Mouse (Mus musculus): ENCODE results near the gene Kantr. TPM values are rescaled to one million over a fixed set of nuclear protein-coding genes. Genes with fewer than 3 reads are reported as not detected.

Gene Kantr
- total RNA-seq (2014; rRNA removed) (17.2 and 25.3 TPM in 2 replicates), polyA plus RNA-seq (2015; fragmentation: Nextera tagmentation; extraction: Ambion mirVana) (34.1 and 35.3 TPM in 2 replicates)

DNA sequence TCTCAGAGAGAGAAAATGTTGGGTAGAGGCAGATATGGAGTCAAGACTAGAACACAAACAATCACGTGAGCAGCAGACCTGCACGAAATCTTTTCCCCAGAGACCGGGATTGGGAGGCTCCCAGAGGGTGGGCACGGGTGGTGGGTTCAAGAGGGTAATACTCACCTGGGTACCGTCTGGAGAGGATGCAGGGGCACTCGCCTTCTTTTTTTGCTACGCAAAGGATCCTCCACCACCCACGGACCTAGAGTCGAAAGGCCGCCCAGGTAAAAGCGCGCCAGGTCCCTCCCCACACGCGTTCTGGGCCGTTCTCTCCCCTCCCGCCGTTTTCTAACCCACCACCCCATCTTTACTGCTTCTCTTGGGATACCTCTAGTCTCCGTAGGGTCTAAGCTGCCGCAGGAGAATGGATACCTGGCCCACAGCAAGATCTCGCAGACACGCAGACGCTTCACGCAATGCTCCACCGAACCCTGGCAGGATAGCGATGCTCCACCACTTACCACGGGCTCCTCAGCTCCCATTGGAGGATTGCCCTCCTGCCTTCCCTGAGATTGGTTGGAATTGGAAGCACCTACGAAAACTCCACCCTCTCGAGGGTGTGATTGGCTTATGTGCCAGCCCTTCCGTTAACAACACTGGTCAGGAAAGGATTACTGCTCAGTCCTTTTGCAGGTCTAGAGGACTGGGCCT is at the start of gene Kantr:
Gene Kantr, minus strand, starts transcription at position 500 of the 693 bp plus-strand sequence.
- H3K27ac ChIP-seq (ENCODE audit: low read depth, low read length): peak within 1 kb of the TSS; percentile 74
- no peaks in the 10 kb centered on the region for H3K9me3 ChIP-seq (ENCODE audit: low read length)
- TF ChIP-seq CTCF (IDR thresholded peaks at IDR 0.05): no peak
- H3K4me1 ChIP-seq (ENCODE audit: insufficient read depth, low read length): no peaks in the 10 kb centered on the region; the same call in 1 of the 2 replicates
- H3K4me2 ChIP-seq (ENCODE audit: low read depth, low read length, poor library complexity, severe bottlenecking): peak within 1 kb of the TSS; percentile 51
- H3K4me3 ChIP-seq (ENCODE audit: low read depth, low read length): peak within 1 kb of the TSS; percentile 49
- H3K27me3 ChIP-seq (ENCODE audit: insufficient read depth, low read length): peaks cover 17% of the 10 kb centered on the region; the same call in 1 of the 2 replicates
- DNase-seq (ENCODE audit: low spot score): peak; percentile 92
- no peaks in the 10 kb centered on the region for H3K36me3 ChIP-seq (ENCODE audit: insufficient read depth, low read length)
- ATAC-seq (ENCODE audit: low FRiP score): peak; percentile 99
- 19% methylated on average over 29 of the region's 29 CpGs for WGBS
- peak within 1 kb of the TSS; percentile 69 for H3K9ac ChIP-seq (replicated peaks; ENCODE audit: low read length, poor library complexity, severe bottlenecking)

DNA sequence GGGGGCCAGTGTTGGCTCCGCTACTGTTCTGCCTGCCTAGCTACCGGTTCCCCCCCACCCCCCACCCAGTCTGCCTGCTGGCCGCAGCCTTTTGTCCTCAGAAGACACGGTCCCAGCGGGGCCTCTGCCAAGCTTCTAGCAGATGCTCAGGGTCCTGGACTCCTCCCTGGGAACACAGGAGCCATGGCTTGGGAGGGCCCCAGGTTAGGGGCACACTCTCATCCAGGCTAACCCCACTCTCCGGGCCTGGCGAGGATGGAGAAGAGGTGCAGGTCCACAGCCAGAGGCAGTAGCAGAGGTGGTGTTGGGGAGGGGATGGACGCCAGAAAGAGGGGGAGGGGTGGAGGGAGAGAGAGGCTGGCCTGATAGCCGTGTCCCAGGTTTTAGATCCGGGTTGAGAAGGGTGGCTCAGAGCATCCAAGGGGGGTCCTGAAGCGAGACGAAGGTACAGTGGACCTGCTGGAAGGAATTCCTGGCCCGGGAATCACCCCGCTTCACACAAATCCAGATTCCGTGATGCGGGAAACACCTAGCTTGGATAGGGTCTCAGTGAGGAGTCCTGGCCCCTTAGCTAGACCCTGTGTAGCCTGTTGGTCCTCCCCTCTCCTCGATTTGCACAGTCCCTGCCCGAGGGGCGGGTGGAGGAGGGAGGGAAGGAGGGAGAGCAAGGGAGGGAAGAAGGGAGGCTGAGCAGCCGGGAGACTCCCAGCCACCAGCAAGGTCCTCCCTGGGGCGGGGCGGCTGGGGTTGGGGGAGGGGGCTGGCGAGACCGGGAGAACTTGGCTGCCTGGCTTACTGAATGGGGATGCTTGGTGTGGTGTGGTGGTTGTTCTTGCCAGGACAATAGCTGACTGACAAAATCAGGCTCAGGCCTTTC is 41.3 kb upstream of the Kantr start, which contains the start of gene Gpr173:
Gene Gpr173, minus strand, starts transcription at position 308 of the 877 bp plus-strand sequence.
- Histone ChIP-seq H3K9me3 (ENCODE audit: low read length) (no peaks in the 10 kb centered on the region), H3K4me3 (ENCODE audit: low read depth, low read length) (peak within 1 kb of the TSS; percentile 56), H3K27ac (ENCODE audit: low read depth, low read length) (peak within 1 kb of the TSS; percentile 84), H3K4me2 (ENCODE audit: low read depth, low read length, poor library complexity, severe bottlenecking) (peak within 1 kb of the TSS; percentile 57), H3K27me3 (ENCODE audit: insufficient read depth, low read length) (peaks cover 15% of the 10 kb centered on the region; the same call in 1 of the 2 replicates), H3K36me3 (ENCODE audit: insufficient read depth, low read length) (no peaks in the 10 kb centered on the region), H3K4me1 (ENCODE audit: insufficient read depth, low read length) (no peaks in the 10 kb centered on the region; the same call in 1 of the 2 replicates), H3K9ac (replicated peaks; ENCODE audit: low read length, poor library complexity, severe bottlenecking) (peak within 1 kb of the TSS; percentile 68)
- TF ChIP-seq CTCF (IDR thresholded peaks at IDR 0.05): no peak
- peak; percentile 72 for DNase-seq (ENCODE audit: low spot score)
- peak; percentile 95 for ATAC-seq (ENCODE audit: low FRiP score)
- WGBS: 22% methylated on average over 20 of the region's 24 CpGs

DNA sequence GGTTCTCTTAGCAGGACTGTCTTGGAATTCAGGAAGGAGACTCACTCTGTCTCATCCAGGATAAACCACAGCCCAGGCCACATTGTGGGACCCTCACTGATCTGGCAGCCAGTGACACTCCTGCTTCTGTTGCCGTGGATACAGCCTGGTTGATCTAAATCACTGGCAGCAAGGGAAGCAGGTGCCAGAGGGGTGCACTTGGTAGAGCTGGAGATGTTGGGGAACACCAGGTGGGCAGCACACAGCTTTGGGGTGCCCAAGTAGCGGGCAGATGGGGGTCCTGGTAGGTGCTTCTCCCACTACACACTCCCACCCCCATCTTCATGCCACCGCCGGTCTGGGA is 40.7 kb upstream of the Kantr start:
- WGBS: 27% methylated on average over 2 of the region's 4 CpGs
- Histone ChIP-seq H3K4me3 (ENCODE audit: low read depth, low read length) (peak overlapping the region; percentile 56), H3K4me2 (ENCODE audit: low read depth, low read length, poor library complexity, severe bottlenecking) (peak overlapping the region; percentile 57), H3K36me3 (ENCODE audit: insufficient read depth, low read length) (no peaks in the 10 kb centered on the region), H3K27me3 (ENCODE audit: insufficient read depth, low read length) (peaks cover 15% of the 10 kb centered on the region; the same call in 1 of the 2 replicates), H3K4me1 (ENCODE audit: insufficient read depth, low read length) (no peaks in the 10 kb centered on the region; the same call in 1 of the 2 replicates), H3K9ac (replicated peaks; ENCODE audit: low read length, poor library complexity, severe bottlenecking) (peak overlapping the region; percentile 68), H3K27ac (ENCODE audit: low read depth, low read length) (peak overlapping the region; percentile 84), H3K9me3 (ENCODE audit: low read length) (no peaks in the 10 kb centered on the region)
- ATAC-seq (ENCODE audit: low FRiP score): peak; percentile 57
- TF ChIP-seq CTCF (IDR thresholded peaks at IDR 0.05): no peak
- peak; percentile 16 for DNase-seq (ENCODE audit: low spot score)

DNA sequence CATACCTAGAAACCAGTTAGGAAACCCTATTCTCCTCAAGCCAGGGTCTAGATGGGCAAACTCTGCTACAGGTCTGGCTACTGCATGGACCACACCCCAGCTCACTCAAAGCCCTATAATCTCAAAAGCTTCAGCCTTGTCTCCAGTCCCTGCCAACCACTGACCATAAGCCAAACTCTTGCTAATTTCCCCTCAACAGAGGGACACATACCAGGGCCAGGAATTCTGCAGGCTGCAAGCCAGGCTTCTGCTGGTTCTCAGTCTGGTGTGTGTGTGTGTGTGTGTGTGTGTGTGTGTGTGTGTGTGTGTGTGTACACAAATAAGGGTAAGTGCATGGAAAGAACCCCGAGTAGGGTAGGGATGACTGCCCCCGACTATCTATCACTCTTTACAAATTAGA is 39.1 kb upstream of the Kantr start:
- H3K4me2 ChIP-seq (ENCODE audit: low read depth, low read length, poor library complexity, severe bottlenecking): peak overlapping the region; percentile 57
- no peak overlapping the region for H3K27ac ChIP-seq (ENCODE audit: low read depth, low read length)
- H3K27me3 ChIP-seq (ENCODE audit: insufficient read depth, low read length): peaks cover 15% of the 10 kb centered on the region; the same call in 1 of the 2 replicates
- peak overlapping the region; percentile 56; the same call in 1 of the 2 replicates for H3K4me3 ChIP-seq (ENCODE audit: low read depth, low read length)
- WGBS: 62% methylated on average over 2 of the region's 2 CpGs
- no peak overlapping the region; the same call in 1 of the 2 replicates for H3K9ac ChIP-seq (replicated peaks; ENCODE audit: low read length, poor library complexity, severe bottlenecking)
- DNase-seq (ENCODE audit: low spot score) (peak; percentile 42), ATAC-seq (ENCODE audit: low FRiP score) (no peak)
- no peak for TF ChIP-seq CTCF (IDR thresholded peaks at IDR 0.05)
- H3K9me3 ChIP-seq (ENCODE audit: low read length): no peaks in the 10 kb centered on the region
- no peaks in the 10 kb centered on the region for H3K36me3 ChIP-seq (ENCODE audit: insufficient read depth, low read length)
- no peaks in the 10 kb centered on the region; the same call in 1 of the 2 replicates for H3K4me1 ChIP-seq (ENCODE audit: insufficient read depth, low read length)

DNA sequence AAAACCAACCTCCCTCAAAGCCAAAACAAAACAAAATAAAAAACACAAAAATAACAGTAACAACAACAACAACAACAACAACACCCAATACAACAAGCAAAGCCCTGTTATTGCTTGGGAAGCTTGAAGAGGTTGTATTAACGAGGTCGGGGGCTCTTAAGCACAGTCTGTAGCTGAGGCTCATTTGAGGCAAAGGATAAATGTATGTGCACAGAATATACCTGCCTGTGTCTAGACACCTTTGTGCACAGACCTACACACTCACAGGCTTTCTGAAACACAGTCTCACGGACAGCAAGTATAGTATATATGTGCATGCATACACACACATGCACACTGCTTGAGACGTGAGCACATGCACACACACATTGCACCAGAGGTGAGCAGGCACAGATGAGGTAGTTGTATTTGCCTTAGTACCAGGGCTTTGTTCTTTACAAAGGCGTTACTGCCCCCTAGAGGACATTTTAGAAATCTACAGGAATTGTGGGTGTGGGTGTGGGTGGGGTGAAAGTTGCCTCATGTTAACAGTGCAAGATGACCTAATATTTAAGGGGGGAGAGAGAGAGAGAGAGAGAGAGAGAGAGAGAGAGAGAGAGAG is 25.4 kb upstream of the Kantr start:
- H3K9ac ChIP-seq (replicated peaks; ENCODE audit: low read length, poor library complexity, severe bottlenecking): no peak overlapping the region
- H3K27me3 ChIP-seq (ENCODE audit: insufficient read depth, low read length): peaks cover 6% of the 10 kb centered on the region; the same call in 1 of the 2 replicates
- H3K9me3 ChIP-seq (ENCODE audit: low read length): no peaks in the 10 kb centered on the region
- H3K4me2 ChIP-seq (ENCODE audit: low read depth, low read length, poor library complexity, severe bottlenecking): no peak overlapping the region
- H3K36me3 ChIP-seq (ENCODE audit: insufficient read depth, low read length): no peaks in the 10 kb centered on the region
- 25% methylated on average over 5 of the region's 5 CpGs for WGBS
- peak; percentile 67 for TF ChIP-seq CTCF (IDR thresholded peaks at IDR 0.05)
- H3K4me1 ChIP-seq (ENCODE audit: insufficient read depth, low read length): no peaks in the 10 kb centered on the region
- no peak overlapping the region for H3K4me3 ChIP-seq (ENCODE audit: low read depth, low read length)
- peak; percentile 66 for DNase-seq (ENCODE audit: low spot score)
- ATAC-seq (ENCODE audit: low FRiP score): peak; percentile 80
- H3K27ac ChIP-seq (ENCODE audit: low read depth, low read length): no peak overlapping the region

Data from midbrain, postnatal 0 days (tissue).